Mouse (Mus musculus): ENCODE data around the gene Gse1.

Gse1 gene

DNA sequence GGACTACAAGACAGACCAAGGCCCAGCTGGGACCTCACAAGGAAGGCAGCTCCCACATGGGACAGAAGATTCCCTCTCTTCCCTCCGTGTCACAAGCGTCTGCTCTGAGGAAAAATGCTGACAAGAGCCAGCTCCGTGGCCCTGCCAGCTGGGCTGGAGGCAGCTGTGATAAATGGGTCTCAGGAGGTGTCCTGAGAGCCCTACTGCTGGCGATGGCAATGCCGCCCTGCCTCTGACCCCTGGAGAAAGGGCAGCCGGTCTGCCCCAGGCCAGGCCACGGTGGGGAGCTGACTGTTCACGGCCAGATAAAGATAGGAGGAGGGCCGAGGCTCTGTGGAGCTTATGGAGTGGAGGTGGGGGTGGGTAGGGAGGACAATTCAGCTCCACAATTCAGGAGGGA is 193.4 kb downstream of the Gse1 start:
- DNase-seq (ENCODE audit: low spot score in 2 of 2), result no peak

DNA sequence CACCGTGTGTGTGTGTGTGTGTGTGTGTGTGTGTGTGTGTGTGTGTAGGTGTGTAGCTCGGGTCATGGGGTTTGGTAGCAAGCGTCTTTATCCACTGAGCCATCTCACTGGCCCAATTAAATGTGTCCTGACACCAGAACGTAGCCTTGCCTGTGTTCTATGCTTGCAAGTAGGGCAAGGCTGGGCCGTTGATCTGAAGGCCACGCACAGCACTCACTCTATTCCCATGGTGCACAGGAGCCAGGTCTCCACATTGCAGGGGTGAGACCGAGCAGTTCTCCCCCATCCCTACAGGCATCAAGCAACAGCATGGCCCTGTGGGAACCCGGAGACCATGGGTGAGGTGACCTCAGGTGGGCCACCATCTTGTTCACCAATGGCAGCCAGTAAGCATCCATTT is 194.0 kb downstream of the Gse1 start:
- no peak for DNase-seq (ENCODE audit: low spot score in 2 of 2)

DNA sequence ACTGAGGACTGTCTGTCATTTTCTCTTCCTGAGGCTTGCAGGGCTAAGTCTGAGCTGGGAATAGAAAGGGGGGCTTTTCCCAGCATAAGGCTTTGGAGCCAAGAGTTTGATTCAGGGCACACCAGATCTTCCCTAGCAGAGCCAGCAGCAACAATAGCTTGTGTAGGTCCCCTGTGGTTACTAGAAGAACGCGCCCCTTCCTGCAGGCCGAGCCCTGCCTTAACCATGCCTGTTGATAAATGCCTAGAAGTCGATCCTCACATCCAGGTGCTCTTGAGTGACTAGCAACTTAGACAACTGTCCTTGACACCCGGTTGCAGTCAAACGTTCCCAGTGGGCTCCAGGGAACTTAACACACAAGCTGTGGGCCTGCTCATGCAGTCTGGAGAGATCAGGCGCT is 195.3 kb downstream of the Gse1 start:
- no peak for DNase-seq (ENCODE audit: low spot score in 2 of 2)

DNA sequence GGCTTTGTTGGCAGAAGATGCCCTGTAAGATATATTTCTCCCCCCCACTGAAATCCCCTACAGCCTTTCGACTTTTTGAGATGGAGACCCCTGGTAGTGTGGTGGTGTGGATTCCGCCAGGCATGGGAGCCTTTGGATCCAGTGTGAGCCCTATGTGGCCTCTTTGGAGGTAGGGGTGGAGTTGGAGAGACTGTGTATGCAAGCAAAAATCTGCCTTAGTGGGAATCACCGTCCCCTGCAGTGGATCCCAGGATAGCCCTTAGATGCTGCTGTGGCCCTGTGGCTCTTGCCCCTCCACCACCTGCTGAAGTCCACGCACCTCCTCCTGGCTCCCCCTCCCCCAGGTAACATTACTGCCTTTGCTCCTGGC is 196.6 kb downstream of the Gse1 start:
- no peak for DNase-seq (ENCODE audit: low spot score in 2 of 2)

DNA sequence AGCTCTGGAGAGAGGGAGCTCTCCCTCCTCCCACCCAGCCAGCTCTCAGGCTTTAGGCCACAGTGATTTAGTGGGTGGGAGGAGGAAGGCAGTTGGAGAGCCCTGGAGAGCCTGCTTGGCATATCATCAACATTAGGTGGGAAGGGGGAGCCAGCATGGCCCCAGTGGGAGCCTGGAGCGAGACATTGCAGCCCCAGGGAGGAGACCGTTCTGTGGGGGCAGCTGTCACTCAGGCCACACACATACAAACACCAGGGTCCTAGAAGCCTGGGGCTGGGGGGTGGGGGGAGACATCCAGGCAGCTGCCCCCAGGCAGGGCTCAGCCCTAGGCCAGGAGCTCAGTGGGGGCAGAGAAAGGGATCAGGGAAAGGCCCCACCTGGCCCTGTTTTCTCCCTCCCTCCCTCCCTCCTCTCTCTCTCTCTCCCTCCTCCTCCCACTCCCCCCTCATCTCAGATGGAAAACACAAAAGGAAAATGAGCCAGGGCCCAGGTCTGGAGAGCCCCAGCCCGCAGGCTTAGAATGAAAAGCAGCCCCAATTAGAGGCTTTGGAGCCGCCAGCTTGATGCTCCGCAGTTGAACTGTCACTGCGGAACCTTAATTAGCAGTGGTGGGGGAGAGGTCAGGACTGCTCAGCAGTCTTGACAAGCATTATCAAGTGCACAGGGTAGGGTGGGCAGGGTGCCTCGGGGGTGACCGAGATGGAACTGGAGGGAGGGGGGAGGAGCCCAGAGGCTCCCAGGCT is 197.1 kb downstream of the Gse1 start:
- no peak for DNase-seq (ENCODE audit: low spot score in 2 of 2)

DNA sequence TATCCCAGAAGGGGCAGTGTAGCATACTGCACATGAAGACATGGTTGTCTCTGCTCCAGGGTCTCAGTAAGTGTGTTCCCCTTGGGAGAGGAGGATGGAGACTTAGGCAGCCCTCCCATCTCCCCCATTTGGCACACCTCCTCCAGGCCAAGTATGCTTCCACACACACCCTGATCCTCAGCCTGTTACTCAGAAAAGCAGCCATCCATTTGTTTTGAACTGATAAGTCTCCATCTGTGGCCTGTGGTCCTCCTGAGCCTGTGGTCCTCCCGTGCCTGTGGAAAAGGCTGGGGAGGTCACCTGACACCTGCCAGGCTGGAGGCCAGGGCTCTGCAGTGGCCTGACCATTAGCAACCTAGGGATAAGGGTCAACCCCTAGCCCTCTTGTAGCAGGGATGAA is 197.8 kb downstream of the Gse1 start:
- DNase-seq (ENCODE audit: low spot score in 2 of 2), result no peak

DNA sequence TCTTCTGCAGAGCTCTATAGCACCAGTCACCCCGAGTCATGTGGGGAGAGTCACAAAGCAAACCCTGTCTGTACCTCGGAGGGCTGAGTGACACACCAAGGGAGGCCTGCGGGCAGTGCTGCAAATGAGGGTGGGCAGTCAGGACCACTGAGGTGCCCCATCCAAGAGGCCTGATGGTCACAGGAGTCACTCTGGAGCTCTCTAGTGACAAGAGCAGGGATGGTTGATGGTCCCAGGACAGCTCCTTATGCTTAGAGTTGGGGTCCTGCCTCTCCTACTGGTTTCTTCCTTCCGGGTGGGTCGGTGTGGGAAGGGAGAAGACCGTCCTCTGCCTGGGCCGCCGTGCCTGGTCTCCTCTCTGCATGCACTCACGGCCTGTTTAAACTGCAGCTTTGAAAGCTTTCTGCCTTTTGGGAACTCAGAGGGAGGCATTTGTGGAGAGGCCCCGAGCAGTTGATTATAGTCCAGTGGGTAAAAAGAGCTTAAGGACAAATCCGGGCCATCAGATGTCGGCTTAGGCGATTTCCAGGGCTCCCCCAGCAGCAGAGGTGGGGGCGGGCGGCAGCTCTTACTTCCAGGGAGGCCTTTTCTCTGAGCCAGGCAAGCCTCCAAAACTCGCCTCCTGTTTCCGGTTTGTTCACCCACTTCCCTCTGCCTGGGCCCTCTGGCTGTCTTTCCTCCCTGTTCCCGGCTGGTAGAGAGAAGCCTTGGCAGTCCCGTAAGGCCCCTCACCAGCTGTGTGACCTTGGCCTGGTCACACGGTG is 198.5 kb downstream of the Gse1 start:
- no peak for DNase-seq (ENCODE audit: low spot score in 2 of 2)

DNA sequence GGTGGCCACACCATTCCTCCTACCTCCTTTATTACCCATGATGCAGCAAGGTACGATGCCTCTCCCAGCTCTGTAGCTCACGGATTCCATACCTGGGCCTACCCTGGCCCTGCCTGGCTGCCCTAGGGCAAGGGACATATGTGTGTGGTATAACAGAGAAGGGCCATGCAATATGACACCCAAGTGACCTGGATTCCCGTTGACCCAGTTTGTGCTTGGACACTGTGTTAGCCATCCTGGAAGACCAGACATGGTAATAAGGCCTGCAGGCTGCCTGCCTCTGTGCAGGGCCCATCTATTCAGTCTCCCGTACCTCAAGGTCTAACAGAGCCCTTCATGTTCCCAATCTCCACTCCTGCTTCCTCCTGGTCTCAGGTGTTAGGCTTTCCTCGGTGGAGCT is 200.2 kb downstream of the Gse1 start:
- no peak for DNase-seq (ENCODE audit: low spot score in 2 of 2)

DNA sequence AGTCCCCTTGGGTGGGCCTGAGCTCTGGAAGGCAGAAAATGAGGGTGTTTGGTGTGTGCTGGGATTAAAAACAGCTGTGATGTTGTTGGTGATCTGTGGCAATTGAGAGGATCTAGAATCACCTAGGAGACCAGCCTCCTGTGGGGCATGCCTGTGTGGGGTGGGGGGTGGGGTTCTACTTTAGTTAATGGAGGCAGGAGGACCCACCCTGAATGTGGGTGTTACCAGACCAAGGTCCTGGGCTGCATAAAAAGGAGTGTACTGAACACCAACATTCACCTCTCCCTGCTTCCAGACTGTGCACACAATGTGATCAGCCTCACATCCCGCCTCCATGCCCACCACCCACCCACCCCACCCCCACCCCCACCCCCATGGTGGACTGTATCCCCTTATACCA is 200.9 kb downstream of the Gse1 start:
- DNase-seq (ENCODE audit: low spot score in 2 of 2), result no peak

DNA sequence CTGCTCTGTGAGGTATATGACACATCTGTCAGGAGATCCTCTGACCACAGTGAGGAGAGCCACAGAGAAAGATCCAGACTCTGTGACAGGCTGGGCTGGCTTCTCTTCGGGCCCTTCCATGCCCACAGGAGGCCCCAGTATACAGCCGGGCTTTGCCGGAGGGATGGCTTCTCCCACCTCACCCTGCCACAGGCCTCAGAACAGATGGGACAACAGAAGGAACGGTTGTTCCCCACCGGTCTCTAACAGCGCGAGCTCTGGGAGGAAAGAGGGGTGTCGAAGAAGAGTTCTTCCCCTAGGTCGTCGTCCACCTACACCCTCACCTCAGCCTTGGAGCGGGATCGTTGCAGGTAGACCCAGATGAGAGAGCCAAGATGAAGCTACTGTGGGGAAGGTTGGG is 202.8 kb downstream of the Gse1 start:
- DNase-seq (ENCODE audit: low spot score in 2 of 2), result no peak

DNA sequence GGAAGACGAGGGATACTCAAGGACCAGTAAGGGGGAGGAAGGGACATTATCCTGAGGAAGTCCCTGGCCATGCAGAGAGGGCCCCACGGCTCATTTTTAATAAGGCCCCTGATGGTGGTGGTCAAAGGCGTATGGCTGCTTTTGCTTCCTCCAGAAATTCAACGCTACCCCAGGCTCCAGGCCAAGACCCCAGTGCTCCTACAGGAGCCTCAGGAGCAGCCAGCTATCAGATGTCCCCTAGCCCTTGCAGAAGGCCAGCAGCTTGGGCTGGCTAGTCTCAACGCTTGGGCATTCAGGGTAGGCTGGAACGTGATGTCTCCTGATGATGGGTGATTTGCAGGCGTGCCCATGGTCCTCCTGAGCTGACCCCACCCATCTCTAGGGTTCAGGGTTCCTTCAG is 204.2 kb downstream of the Gse1 start:
- no peak for DNase-seq (ENCODE audit: low spot score in 2 of 2)

DNA sequence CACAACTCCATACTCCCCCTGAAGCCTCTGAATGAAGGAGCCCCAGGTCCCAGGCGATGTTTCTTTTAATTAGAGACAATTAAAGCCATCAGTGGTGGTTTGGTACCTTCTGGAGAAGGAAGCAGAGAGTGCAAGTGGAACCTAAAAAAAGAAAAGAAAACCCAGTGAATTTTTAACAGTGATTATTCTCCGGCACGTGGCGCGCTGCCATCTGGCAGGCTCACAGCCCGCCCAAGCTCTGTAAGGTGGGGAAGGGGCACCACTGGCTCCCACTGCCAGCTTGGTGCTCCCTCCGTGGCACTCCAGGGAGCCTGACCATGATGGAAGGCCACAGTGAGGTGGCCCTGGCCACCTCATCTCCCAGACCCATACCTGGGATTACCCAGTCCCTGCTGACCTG is 204.9 kb downstream of the Gse1 start:
- DNase-seq (ENCODE audit: low spot score in 2 of 2), result no peak

DNA sequence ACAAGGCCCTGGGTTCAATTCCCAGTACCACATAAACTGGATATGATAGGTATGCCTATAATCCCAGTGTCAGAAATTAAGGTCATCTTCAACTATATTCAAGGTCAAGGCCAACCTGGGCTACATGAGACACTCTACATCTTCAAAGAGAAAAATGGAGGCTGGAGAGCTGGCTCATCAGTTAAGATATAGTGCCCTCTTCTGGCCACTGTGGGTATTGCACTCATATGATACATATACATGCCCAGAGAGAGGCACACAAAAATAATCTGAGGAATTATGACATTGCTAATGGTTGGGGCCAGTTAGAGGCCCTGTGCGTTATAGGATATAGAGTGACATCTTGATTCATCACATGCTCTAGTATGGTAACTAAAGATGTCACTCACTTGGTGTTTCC is 205.5 kb downstream of the Gse1 start:
- peak in 1 of 2 experiments; percentile 62 for DNase-seq (ENCODE audit: low spot score in 2 of 2)

DNA sequence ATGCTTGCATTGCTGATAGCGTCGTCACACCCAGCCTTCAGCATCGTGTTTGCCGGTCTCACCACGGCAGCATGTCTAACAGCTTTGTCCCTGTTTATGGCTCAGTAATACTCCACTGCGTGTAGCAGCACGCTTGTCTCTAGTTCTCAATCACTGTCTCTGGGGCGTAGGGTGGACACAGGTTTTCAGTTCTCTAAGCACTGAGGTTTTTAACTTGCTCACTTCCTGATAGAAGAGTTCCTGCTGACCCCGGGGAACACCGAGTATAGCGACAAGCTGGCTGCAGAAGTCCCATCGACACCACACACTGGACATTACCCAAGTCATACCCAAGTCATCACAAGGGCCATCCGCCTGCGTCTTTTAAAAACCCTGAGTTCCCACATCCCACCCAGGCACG is 207.5 kb downstream of the Gse1 start:
- DNase-seq (ENCODE audit: low spot score in 2 of 2), result no peak

DNA sequence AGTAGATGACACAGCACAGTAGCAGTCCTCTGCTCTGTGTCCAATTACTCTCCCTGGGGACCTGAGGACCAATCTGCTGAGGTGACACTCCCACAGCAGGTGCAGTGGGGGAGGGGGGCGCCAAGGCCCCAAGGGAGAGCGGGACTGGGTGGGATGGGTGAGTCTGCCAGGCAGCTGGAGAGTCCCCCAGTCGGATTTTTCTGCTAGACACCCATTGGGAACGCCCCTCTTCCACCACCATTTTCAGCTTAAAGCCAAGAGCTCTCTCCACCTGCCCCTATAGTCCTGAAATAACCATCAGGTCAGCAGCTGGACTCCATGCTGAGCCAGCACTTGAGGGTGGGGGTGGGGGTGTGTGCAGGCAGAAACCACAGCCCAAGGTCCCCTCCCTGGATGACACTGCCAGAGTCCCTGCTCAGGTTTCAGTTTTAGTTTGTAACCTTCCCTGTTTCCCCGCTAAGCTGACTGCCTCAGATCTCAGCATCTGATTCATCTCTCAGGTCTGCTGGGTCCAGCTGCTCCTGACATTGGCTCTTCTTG is 208.3 kb downstream of the Gse1 start:
- no peak for DNase-seq (ENCODE audit: low spot score in 2 of 2)

DNA sequence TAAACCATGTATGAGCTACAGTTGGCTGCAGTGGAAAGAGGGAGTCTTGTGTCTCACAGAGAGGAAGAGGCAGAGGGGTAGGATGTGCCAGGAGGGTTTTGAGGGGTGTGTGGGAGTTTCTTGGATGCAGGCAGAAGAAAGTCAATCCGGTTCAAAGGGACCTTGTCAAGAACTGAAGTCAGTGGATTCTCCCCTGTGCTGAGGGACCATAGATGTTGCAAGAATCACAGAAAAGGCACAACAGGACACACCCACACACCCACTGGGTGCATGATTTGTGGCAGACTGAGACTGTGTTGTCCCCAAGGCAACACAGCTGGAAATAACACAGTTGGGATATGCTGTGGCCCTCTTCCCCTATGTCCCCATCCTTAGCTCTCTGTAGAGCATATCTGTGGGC is 209.0 kb downstream of the Gse1 start:
- no peak for DNase-seq (ENCODE audit: low spot score in 2 of 2)

DNA sequence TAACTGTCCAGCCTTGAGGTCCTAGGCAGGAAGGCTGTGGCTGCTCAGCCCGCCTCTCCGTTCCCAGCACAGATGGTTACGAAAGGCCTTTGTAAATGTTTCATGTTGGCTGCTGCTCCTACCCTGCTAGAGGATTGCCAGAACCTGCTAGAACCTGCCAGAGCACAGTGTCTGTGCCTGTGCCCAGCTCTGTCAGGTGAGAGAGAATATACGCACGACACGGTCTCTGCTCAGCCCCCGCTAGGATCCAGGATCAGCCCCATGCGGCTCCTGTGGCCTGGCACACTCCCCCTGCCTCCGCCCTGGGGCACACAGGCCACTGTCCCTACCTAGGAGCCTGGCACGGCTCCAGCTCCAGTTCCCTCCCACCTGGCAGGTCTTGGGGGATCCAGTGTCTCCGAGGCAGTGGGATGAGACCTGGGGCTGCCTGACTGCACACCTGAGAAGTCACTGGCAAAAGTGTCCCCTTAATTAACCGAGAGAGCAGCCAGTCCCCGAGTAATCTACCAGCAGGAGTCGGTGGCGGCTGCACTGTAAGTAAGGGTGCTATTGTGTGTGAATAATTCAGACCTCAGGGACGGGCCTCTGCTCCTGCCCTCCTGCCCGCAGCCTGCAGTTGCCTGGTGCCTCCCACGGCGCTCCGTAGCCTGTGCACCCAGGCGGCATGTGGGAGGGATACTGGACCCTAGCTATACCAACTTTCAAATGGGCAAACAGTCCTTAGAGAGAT is 209.6 kb downstream of the Gse1 start:
- DNase-seq (ENCODE audit: low spot score in 2 of 2), result no peak

DNA sequence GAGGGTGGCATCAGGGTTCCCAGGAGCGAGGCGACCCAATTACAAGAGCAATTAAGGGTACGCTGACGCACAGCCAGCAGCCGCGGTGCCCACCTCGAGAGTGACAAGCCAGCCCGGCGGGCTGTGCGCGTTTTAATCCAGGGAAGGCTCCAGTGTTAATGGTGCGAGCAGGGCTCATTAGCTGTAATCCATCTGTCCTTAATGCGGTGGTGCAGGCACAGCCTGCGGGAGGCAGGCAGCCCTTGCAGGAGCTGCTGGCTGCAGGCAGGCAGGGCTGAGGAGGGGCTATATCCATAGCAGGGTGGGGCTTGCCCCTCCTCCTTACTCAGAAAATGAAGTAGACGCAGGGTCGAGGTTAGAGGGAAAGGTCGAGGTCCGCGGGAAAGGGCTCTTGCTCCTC is 211.1 kb downstream of the Gse1 start:
- no peak for DNase-seq (ENCODE audit: low spot score in 2 of 2)

DNA sequence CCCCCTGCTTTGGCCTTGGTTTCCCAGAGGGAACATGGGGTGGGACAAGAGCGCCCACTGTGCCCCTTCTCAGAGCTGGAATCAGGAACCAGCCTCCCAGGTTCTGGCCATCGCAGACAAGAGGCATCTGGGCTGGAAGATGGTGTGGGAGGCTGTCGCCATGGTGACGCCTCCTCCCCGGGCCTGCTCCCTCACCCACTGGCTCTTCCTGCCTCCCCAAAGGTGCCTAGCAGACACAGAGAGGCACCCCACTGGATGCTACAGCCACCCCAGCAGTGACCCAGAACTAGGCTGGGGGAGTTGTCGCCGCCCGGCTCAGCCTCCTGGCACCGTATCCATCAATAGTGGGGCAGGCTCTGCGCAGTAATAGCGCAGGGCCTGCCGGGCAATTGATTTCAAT is 212.5 kb downstream of the Gse1 start:
- no peak for DNase-seq (ENCODE audit: low spot score in 2 of 2)

DNA sequence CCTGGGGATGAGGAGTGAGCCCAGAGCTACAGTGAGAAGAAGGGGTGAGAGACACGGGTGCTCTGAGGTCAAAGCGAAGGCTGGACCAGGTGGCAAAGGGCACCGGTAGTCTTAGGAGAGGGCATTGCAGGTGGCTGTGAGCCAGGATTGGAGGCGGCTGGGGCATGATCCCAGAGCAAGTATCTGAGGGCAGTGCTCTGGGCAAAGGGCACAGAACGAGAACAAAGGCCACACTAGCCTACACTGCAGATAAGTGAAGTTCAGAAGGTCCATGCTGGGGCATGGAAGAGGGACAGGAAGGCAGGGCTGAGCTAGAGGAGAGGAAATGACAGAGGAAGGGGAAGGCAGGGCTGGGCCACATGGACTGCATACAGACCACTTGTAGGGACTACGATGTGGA is 213.4 kb downstream of the Gse1 start:
- DNase-seq (ENCODE audit: low spot score in 2 of 2), result no peak

DNA sequence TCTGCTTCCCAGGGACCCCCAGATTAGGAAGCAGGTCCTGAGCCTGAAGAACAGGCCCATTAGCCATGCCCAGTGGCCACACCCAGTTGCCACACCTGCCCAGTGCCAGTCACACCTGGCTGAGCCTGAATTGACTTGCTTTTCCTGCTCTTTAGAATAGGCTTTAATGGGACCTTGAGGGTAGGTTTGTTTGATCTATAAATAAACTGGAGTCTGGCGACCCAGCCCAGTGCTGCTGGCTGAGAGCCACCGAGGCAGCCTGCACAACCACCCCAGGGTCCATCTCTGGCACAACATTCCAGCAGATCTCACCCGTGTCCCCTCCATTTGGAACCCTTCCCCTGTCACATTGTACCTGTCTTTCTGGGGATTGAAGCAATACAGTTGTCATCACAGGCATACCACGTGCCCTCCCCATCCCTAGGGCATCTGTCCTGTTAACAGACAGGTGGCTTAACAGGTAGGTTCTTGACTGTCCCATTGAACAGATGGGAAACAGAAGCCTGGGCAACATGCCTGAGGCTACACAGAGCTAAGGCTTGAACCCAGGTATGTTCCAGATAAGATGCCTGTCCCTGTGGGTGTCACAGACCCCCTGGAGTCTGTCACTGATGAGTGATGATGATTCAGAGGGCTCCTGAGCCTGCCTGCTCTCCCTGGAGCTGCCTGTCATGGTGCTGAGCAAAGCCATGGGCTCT is 214.2 kb downstream of the Gse1 start:
- DNase-seq (ENCODE audit: low spot score in 2 of 2), result no peak

DNA sequence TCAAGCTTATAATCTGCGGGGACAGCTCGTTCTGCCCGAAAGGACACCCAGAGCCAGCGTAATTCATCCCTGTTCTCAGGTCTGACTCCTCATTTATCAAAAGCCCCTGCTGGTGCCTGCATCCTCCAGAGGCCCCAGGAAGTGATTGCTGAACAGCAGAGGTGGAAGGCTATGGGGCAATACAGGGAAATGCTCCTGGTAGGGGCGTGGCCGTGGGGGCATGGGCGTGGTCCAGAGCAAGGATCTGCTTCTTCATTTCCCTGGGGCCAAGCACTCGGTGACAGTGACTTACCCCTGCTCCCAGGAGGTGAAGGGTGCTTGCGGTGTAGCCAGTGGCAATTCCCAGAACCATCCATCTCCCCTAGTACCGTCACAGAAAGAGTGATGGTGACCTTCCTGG is 217.0 kb downstream of the Gse1 start:
- peak in 1 of 2 experiments; percentile 67 for DNase-seq (ENCODE audit: low spot score in 2 of 2)

All from spleen, postnatal 10 days (tissue).